Mouse (Mus musculus) yolk sac, embryonic 10.5 days (tissue): Measurements from ENCODE around the gene Mrps18a.

Source experiments
- DNase-seq: peaks from one replicate; pipeline ENCODE4 v3.0.0-alpha.2; 2017; ENCODE audit warnings: low spot score

The Mrps18a gene

GRCm38 (mm10) chr17:46101906-46102305 lies 8.9 kb upstream of the Mrps18a start:
- DNase-seq, result no peak

GRCm38 (mm10) chr17:46102608-46103159 lies 8.1 kb upstream of the Mrps18a start:
- DNase-seq, result no peak

- DNase-seq, result peak; percentile 35
These were observed 6.3 kb upstream of the Mrps18a start for GRCm38 (mm10) chr17:46104487-46104886.

- no peak for DNase-seq
These were observed 2.5 kb upstream of the Mrps18a start for GRCm38 (mm10) chr17:46108286-46108685.

- no peak for DNase-seq
These were observed 4.7 kb downstream of the Mrps18a start for GRCm38 (mm10) chr17:46115489-46115888.

GRCm38 (mm10) chr17:46116138-46116537 lies 5.4 kb downstream of the Mrps18a start:
- no peak for DNase-seq

- no peak for DNase-seq
These were observed 6.1 kb downstream of the Mrps18a start for GRCm38 (mm10) chr17:46116881-46117280.

GRCm38 (mm10) chr17:46117623-46118422 lies 7.0 kb downstream of the Mrps18a start:
- DNase-seq, result no peak

GRCm38 (mm10) chr17:46118423-46118850 lies 7.7 kb downstream of the Mrps18a start:
- no peak for DNase-seq

GRCm38 (mm10) chr17:46119641-46120040 lies 8.9 kb downstream of the Mrps18a start:
- DNase-seq, result no peak

GRCm38 (mm10) chr17:46122791-46123190 lies 12.0 kb downstream of the Mrps18a start:
- no peak for DNase-seq

- DNase-seq, result no peak
These were observed 12.5 kb downstream of the Mrps18a start for GRCm38 (mm10) chr17:46123285-46123684.

- DNase-seq, result no peak
These were observed 13.3 kb downstream of the Mrps18a start for GRCm38 (mm10) chr17:46123953-46124700.

GRCm38 (mm10) chr17:46126608-46127007 lies 15.8 kb downstream of the Mrps18a start:
- DNase-seq, result no peak

- no peak for DNase-seq
These were observed 17.2 kb downstream of the Mrps18a start for GRCm38 (mm10) chr17:46127814-46128493.

- no peak for DNase-seq
These were observed 19.1 kb downstream of the Mrps18a start for GRCm38 (mm10) chr17:46129741-46130498.

GRCm38 (mm10) chr17:46132058-46132718 lies 21.4 kb downstream of the Mrps18a start:
- peak; percentile 61 for DNase-seq

- DNase-seq, result no peak
These were observed 22.1 kb downstream of the Mrps18a start for GRCm38 (mm10) chr17:46132862-46133261.

GRCm38 (mm10) chr17:46138563-46139236 lies 27.9 kb downstream of the Mrps18a start:
- DNase-seq, result no peak

- DNase-seq, result no peak
These were observed 29.1 kb downstream of the Mrps18a start for GRCm38 (mm10) chr17:46139872-46140271.
